Mouse (Mus musculus) forebrain, embryonic 11.5 days (tissue): ENCODE results near the gene Supt3. TPM values are rescaled to one million over a fixed set of nuclear protein-coding genes. Genes with fewer than 3 reads are reported as not detected.

Source experiments
- ATAC-seq: fragments of 200-750 bp; cut with Nextera tagmentation; replicated peaks from 2 replicates; pipeline ENCODE4 v1.8.0; 2017; ENCODE audit warnings: moderate TSS enrichment; ENCODE audit not compliant: low FRiP score
- DNase-seq: peaks from one replicate; pipeline ENCODE4 v3.0.0-alpha.2; 2017; ENCODE audit warnings: low spot score
- H3K27ac ChIP-seq: fragments of 300-500 bp; sonication (generic); 2 replicates; pipeline ENCODE4 v1.5.1; 2014; ENCODE audit warnings: low read depth, low read length
- H3K27me3 ChIP-seq: fragments of 300-500 bp; sonication (generic); 2 replicates; pipeline ENCODE4 v1.6.1; 2014; ENCODE audit warnings: mild to moderate bottlenecking, low read length, mixed read lengths; ENCODE audit not compliant: control insufficient read depth, insufficient read depth
- H3K36me3 ChIP-seq: fragments of 300-500 bp; sonication (generic); 2 replicates; pipeline ENCODE4 v1.6.1; 2014; ENCODE audit warnings: mild to moderate bottlenecking, low read length, moderate library complexity, mixed read lengths; ENCODE audit not compliant: control insufficient read depth, insufficient read depth
- H3K4me1 ChIP-seq: fragments of 300-500 bp; sonication (generic); replicated peaks from 2 replicates; pipeline ENCODE4 v1.6.1; 2014; ENCODE audit warnings: low read length, mixed read lengths; ENCODE audit not compliant: control insufficient read depth, insufficient read depth
- H3K4me2 ChIP-seq: fragments of 300-500 bp; sonication (generic); 2 replicates; pipeline ENCODE4 v1.6.1; 2014; ENCODE audit warnings: low read depth, mild to moderate bottlenecking, low read length, moderate library complexity, mixed read lengths; ENCODE audit not compliant: severe bottlenecking
- H3K4me3 ChIP-seq: fragments of 300-500 bp; sonication (generic); 2 replicates; pipeline ENCODE4 v1.5.1; 2014; ENCODE audit warnings: low read depth, low read length
- H3K9ac ChIP-seq: fragments of 300-500 bp; sonication (generic); 2 replicates; pipeline ENCODE4 v1.6.1; 2014; ENCODE audit warnings: low read length
- H3K9me3 ChIP-seq: fragments of 300-500 bp; sonication (generic); 2 replicates; pipeline ENCODE4 v1.6.1; 2016; ENCODE audit warnings: low read length, mixed read lengths; ENCODE audit not compliant: control insufficient read depth
- WGBS: fragments of 180-500 bp; shearing (Covaris S2); extraction: QIAGEN DNeasy Blood & Tissue Kit; methylation state at CpG from one replicate; pipeline ENCODE4 v1.1.7; 2014; 5-methylcytosine and 5-hydroxymethylcytosine counted together
- polyA plus RNA-seq: library from polyadenylated mRNA; unstranded; fragments of >200 nt; fragmentation: Nextera tagmentation; extraction: Ambion mirVana; gene quantifications from 2 replicates; pipeline ENCODE4 v1.2.1, GENCODE M21; 2014

Supt3 gene
- polyA plus RNA-seq, 1 experiment from 2014 or later = 24.9 TPM

- ATAC-seq = no peak
- Histone ChIP-seq H3K4me3 (no peak overlapping the region), H3K27me3 (no peaks in the 10 kb centered on the region), H3K36me3 (no peaks in the 10 kb centered on the region), H3K4me1 (no peaks in the 10 kb centered on the region; the same call in 1 of the 2 replicates), H3K27ac (no peak overlapping the region), H3K4me2 (no peak overlapping the region), H3K9ac (no peak overlapping the region), H3K9me3 (no peaks in the 10 kb centered on the region)
- no peak for DNase-seq
- 90% methylated on average over 18 of the region's 18 CpGs for WGBS
Observed at GRCm38 (mm10) chr17:45119609-45120201, 342.8 kb downstream of the Supt3 start.

- no peak overlapping the region for H3K27ac ChIP-seq
- no peak overlapping the region for H3K9ac ChIP-seq
- no peaks in the 10 kb centered on the region; the same call in 1 of the 2 replicates for H3K4me1 ChIP-seq
- WGBS = 87% methylated on average over 3 of the region's 3 CpGs
- no peaks in the 10 kb centered on the region for H3K36me3 ChIP-seq
- H3K4me3 ChIP-seq = no peak overlapping the region
- no peak overlapping the region for H3K4me2 ChIP-seq
- H3K27me3 ChIP-seq = no peaks in the 10 kb centered on the region
- DNase-seq = no peak
- no peaks in the 10 kb centered on the region for H3K9me3 ChIP-seq
- ATAC-seq = no peak
Observed at GRCm38 (mm10) chr17:45123856-45124255, 346.9 kb downstream of the Supt3 start.

- H3K4me1 ChIP-seq = no peaks in the 10 kb centered on the region
- 93% methylated on average over 4 of the region's 4 CpGs for WGBS
- H3K4me2 ChIP-seq = no peak overlapping the region
- H3K9ac ChIP-seq = no peak overlapping the region
- H3K27me3 ChIP-seq = no peaks in the 10 kb centered on the region
- H3K27ac ChIP-seq = no peak overlapping the region
- no peak overlapping the region for H3K4me3 ChIP-seq
- H3K9me3 ChIP-seq = no peaks in the 10 kb centered on the region
- H3K36me3 ChIP-seq = no peaks in the 10 kb centered on the region
- DNase-seq (no peak), ATAC-seq (no peak)
Observed at GRCm38 (mm10) chr17:45128611-45129010, 351.7 kb downstream of the Supt3 start.

- H3K4me2 ChIP-seq = no peak overlapping the region
- WGBS = 89% methylated on average over 10 of the region's 10 CpGs
Observed at GRCm38 (mm10) chr17:45133501-45134400, 356.8 kb downstream of the Supt3 start.

GRCm38 (mm10) chr17:45136491-45136890 lies 359.5 kb downstream of the Supt3 start:
- no peaks in the 10 kb centered on the region for H3K27me3 ChIP-seq
- H3K27ac ChIP-seq = no peak overlapping the region
- no peak overlapping the region for H3K4me2 ChIP-seq
- H3K9ac ChIP-seq = no peak overlapping the region
- no peaks in the 10 kb centered on the region for H3K9me3 ChIP-seq
- 91% methylated on average over 6 of the region's 6 CpGs for WGBS
- ATAC-seq (no peak), DNase-seq (no peak)
- no peak overlapping the region for H3K4me3 ChIP-seq
- no peaks in the 10 kb centered on the region for H3K4me1 ChIP-seq
- no peaks in the 10 kb centered on the region for H3K36me3 ChIP-seq

More at GRCm38 (mm10) chr17:45133501-45134400, 356.8 kb downstream of the Supt3 start:
- ATAC-seq = no peak
- no peak for DNase-seq
- Histone ChIP-seq H3K9me3 (no peaks in the 10 kb centered on the region), H3K9ac (no peak overlapping the region), H3K27me3 (no peaks in the 10 kb centered on the region), H3K4me1 (no peaks in the 10 kb centered on the region), H3K36me3 (no peaks in the 10 kb centered on the region), H3K27ac (no peak overlapping the region), H3K4me3 (no peak overlapping the region)

- H3K4me2 ChIP-seq = no peak overlapping the region
- no peaks in the 10 kb centered on the region for H3K4me1 ChIP-seq
- no peak for DNase-seq
- H3K9ac ChIP-seq = no peak overlapping the region
- H3K4me3 ChIP-seq = no peak overlapping the region
- H3K27ac ChIP-seq = no peak overlapping the region
- no peaks in the 10 kb centered on the region for H3K27me3 ChIP-seq
- 86% methylated on average over 6 of the region's 6 CpGs for WGBS
- H3K36me3 ChIP-seq = no peaks in the 10 kb centered on the region
- ATAC-seq = no peak
- no peaks in the 10 kb centered on the region for H3K9me3 ChIP-seq
Observed at GRCm38 (mm10) chr17:45143043-45143442, 366.1 kb downstream of the Supt3 start.

GRCm38 (mm10) chr17:45144656-45145055 lies 367.7 kb downstream of the Supt3 start:
- Histone ChIP-seq H3K9ac (no peak overlapping the region), H3K27me3 (no peaks in the 10 kb centered on the region), H3K4me2 (no peak overlapping the region), H3K4me1 (no peaks in the 10 kb centered on the region), H3K9me3 (no peaks in the 10 kb centered on the region), H3K36me3 (no peaks in the 10 kb centered on the region), H3K4me3 (no peak overlapping the region), H3K27ac (no peak overlapping the region)
- ATAC-seq (no peak), DNase-seq (no peak)
- WGBS = 91% methylated on average over 14 of the region's 14 CpGs

- WGBS = 85% methylated on average over 17 of the region's 17 CpGs
- no peaks in the 10 kb centered on the region for H3K36me3 ChIP-seq
- ATAC-seq = no peak
Observed at GRCm38 (mm10) chr17:45151312-45151929, 374.5 kb downstream of the Supt3 start.

More at GRCm38 (mm10) chr17:45151312-45151929, 374.5 kb downstream of the Supt3 start:
- Histone ChIP-seq H3K4me1 (peaks cover 6% of the 10 kb centered on the region; the same call in 1 of the 2 replicates), H3K27ac (no peak overlapping the region), H3K9me3 (no peaks in the 10 kb centered on the region), H3K4me3 (no peak overlapping the region), H3K4me2 (no peak overlapping the region), H3K27me3 (no peaks in the 10 kb centered on the region), H3K9ac (no peak overlapping the region)
- no peak for DNase-seq
